Mouse (Mus musculus): ENCODE measurements at regions not wholly inside any gene's neighbourhood (a gene's known extent, or its start where the extent isn't known, plus 50 kb on each side); places are given as distances from the start of the nearest gene placed in this dataset.

- no peak for TF ChIP-seq POLR2A (IDR thresholded peaks at IDR 0.05; ENCODE audit: borderline replicate concordance, insufficient read depth, low read length)
- TF ChIP-seq CTCF (IDR thresholded peaks at IDR 0.05; ENCODE audit: borderline replicate concordance, insufficient read depth, low read depth, low read length): no peak
- Histone ChIP-seq H3K4me1 (ENCODE audit: control insufficient read depth, insufficient read depth, low read length) (peaks cover 3% of the 10 kb centered on the region; the same call in 1 of the 2 replicates), H3K27ac (ENCODE audit: insufficient read depth, low read length) (no peak overlapping the region), H3K4me3 (replicated peaks; ENCODE audit: insufficient read depth, low read depth, low read length) (no peak overlapping the region), H3K27me3 (ENCODE audit: control insufficient read depth, insufficient read depth, low read length) (no peaks in the 10 kb centered on the region)
- 13% methylated on average over 2 of the region's 2 CpGs for WGBS
- no peak for DNase-seq
Measured at GRCm38 (mm10) chr3:128221625-128222024, 325.5 kb upstream of the Fam241a start.

- 17% methylated on average over 8 of the region's 8 CpGs for WGBS
- no peak for DNase-seq
- Histone ChIP-seq H3K4me1 (ENCODE audit: control insufficient read depth, insufficient read depth, low read length) (peaks cover 3% of the 10 kb centered on the region; the same call in 1 of the 2 replicates), H3K27ac (ENCODE audit: insufficient read depth, low read length) (no peak overlapping the region), H3K27me3 (ENCODE audit: control insufficient read depth, insufficient read depth, low read length) (no peaks in the 10 kb centered on the region), H3K4me3 (replicated peaks; ENCODE audit: insufficient read depth, low read depth, low read length) (no peak overlapping the region)
- no peak for TF ChIP-seq CTCF (IDR thresholded peaks at IDR 0.05; ENCODE audit: borderline replicate concordance, insufficient read depth, low read depth, low read length)
Measured at GRCm38 (mm10) chr3:128220776-128221550, 324.8 kb upstream of the Fam241a start.

GRCm38 (mm10) chr3:128217765-128218415, 321.8 kb upstream of the Fam241a start:
- WGBS: 74% methylated on average over 5 of the region's 5 CpGs
- Histone ChIP-seq H3K27ac (ENCODE audit: insufficient read depth, low read length) (no peak overlapping the region), H3K4me1 (ENCODE audit: control insufficient read depth, insufficient read depth, low read length) (peaks cover 3% of the 10 kb centered on the region; the same call in 1 of the 2 replicates), H3K27me3 (ENCODE audit: control insufficient read depth, insufficient read depth, low read length) (no peaks in the 10 kb centered on the region), H3K4me3 (replicated peaks; ENCODE audit: insufficient read depth, low read depth, low read length) (no peak overlapping the region)
- no peak for DNase-seq
- no peak for TF ChIP-seq POLR2A (IDR thresholded peaks at IDR 0.05; ENCODE audit: borderline replicate concordance, insufficient read depth, low read length)
- TF ChIP-seq CTCF (IDR thresholded peaks at IDR 0.05; ENCODE audit: borderline replicate concordance, insufficient read depth, low read depth, low read length): no peak

- Histone ChIP-seq H3K27me3 (ENCODE audit: control insufficient read depth, insufficient read depth, low read length) (no peaks in the 10 kb centered on the region), H3K4me1 (ENCODE audit: control insufficient read depth, insufficient read depth, low read length) (peaks cover 5% of the 10 kb centered on the region; the same call in 1 of the 2 replicates), H3K4me3 (replicated peaks; ENCODE audit: insufficient read depth, low read depth, low read length) (no peak overlapping the region), H3K27ac (ENCODE audit: insufficient read depth, low read length) (no peak overlapping the region)
- TF ChIP-seq CTCF (IDR thresholded peaks at IDR 0.05; ENCODE audit: borderline replicate concordance, insufficient read depth, low read depth, low read length) (no peak), POLR2A (IDR thresholded peaks at IDR 0.05; ENCODE audit: borderline replicate concordance, insufficient read depth, low read length) (no peak)
- peak in 1 of 2 experiments; percentile 31 for DNase-seq
- WGBS: 5% methylated on average over 3 of the region's 3 CpGs
Measured at GRCm38 (mm10) chr3:128212256-128212655, 316.1 kb upstream of the Fam241a start.

GRCm38 (mm10) chr3:128210591-128210990, 314.5 kb upstream of the Fam241a start:
- Histone ChIP-seq H3K27me3 (ENCODE audit: control insufficient read depth, insufficient read depth, low read length) (no peaks in the 10 kb centered on the region), H3K27ac (ENCODE audit: insufficient read depth, low read length) (no peak overlapping the region), H3K4me3 (replicated peaks; ENCODE audit: insufficient read depth, low read depth, low read length) (no peak overlapping the region), H3K4me1 (ENCODE audit: control insufficient read depth, insufficient read depth, low read length) (peaks cover 5% of the 10 kb centered on the region; the same call in 1 of the 2 replicates)
- WGBS: 54% methylated on average over 1 of the region's 1 CpGs
- DNase-seq: no peak
- TF ChIP-seq CTCF (IDR thresholded peaks at IDR 0.05; ENCODE audit: borderline replicate concordance, insufficient read depth, low read depth, low read length): no peak
- no peak for TF ChIP-seq POLR2A (IDR thresholded peaks at IDR 0.05; ENCODE audit: borderline replicate concordance, insufficient read depth, low read length)

- Histone ChIP-seq H3K4me3 (replicated peaks; ENCODE audit: insufficient read depth, low read depth, low read length) (no peak overlapping the region), H3K27me3 (ENCODE audit: control insufficient read depth, insufficient read depth, low read length) (no peaks in the 10 kb centered on the region), H3K4me1 (ENCODE audit: control insufficient read depth, insufficient read depth, low read length) (no peaks in the 10 kb centered on the region), H3K27ac (ENCODE audit: insufficient read depth, low read length) (no peak overlapping the region)
- DNase-seq: no peak
- WGBS: 44% methylated on average over 3 of the region's 3 CpGs
- TF ChIP-seq POLR2A (IDR thresholded peaks at IDR 0.05; ENCODE audit: borderline replicate concordance, insufficient read depth, low read length) (no peak), CTCF (IDR thresholded peaks at IDR 0.05; ENCODE audit: borderline replicate concordance, insufficient read depth, low read depth, low read length) (no peak)
Measured at GRCm38 (mm10) chr3:128206948-128207347, 310.8 kb upstream of the Fam241a start.

- WGBS: 93% methylated on average over 1 of the region's 1 CpGs
- Histone ChIP-seq H3K27ac (ENCODE audit: insufficient read depth, low read length) (no peak overlapping the region), H3K4me1 (ENCODE audit: control insufficient read depth, insufficient read depth, low read length) (no peaks in the 10 kb centered on the region), H3K27me3 (ENCODE audit: control insufficient read depth, insufficient read depth, low read length) (no peaks in the 10 kb centered on the region), H3K4me3 (replicated peaks; ENCODE audit: insufficient read depth, low read depth, low read length) (no peak overlapping the region)
- TF ChIP-seq CTCF (IDR thresholded peaks at IDR 0.05; ENCODE audit: borderline replicate concordance, insufficient read depth, low read depth, low read length): no peak
- TF ChIP-seq POLR2A (IDR thresholded peaks at IDR 0.05; ENCODE audit: borderline replicate concordance, insufficient read depth, low read length): no peak
- no peak for DNase-seq
Measured at GRCm38 (mm10) chr3:128206483-128206882, 310.4 kb upstream of the Fam241a start.
